Mouse (Mus musculus): ENCODE results near the gene Hexb. TPM values are rescaled to one million over a fixed set of nuclear protein-coding genes. Genes with fewer than 3 reads are reported as not detected.

Hexb gene
- polyA plus RNA-seq (2012; rRNA removed), result 24.8 and 28.4 TPM in 2 replicates

GRCm38 (mm10) chr13:97197932-97198562 lies at the start of gene Hexb:
Gene Hexb (minus strand): TSS chr13:97198357.

GRCm38 (mm10) chr13:97240965-97241786 lies 43.0 kb upstream of the Hexb start, which contains the start of gene Enc1:
Gene Enc1 (plus strand): TSS chr13:97241105.

GRCm38 (mm10) chr13:97137466-97138400 lies 60.4 kb downstream of the Hexb start, which contains the start of the genes Gfm2 and Nsa2:
Gene Gfm2 (plus strand): TSS chr13:97137937.
Gene Nsa2 (minus strand): TSS chr13:97137937.

Other genes with a start within 250 kb of the Hexb start
- gene 1700029F12Rik, start 164.0 kb downstream of the Hexb start, polyA plus RNA-seq (2012; rRNA removed), result not detected in 2 replicates
- gene Fam169a, start 131.1 kb downstream of the Hexb start, polyA plus RNA-seq (2012; rRNA removed), result 11.0 and 11.7 TPM in 2 replicates
- gene Gm6169, start 99.1 kb downstream of the Hexb start, polyA plus RNA-seq (2012; rRNA removed), result 0.49 and 0.96 TPM in 2 replicates
- gene Gfm2, start 60.4 kb downstream of the Hexb start, polyA plus RNA-seq (2012; rRNA removed), result 33.2 and 34.7 TPM in 2 replicates
- gene Nsa2, start 60.4 kb downstream of the Hexb start, polyA plus RNA-seq (2012; rRNA removed), result 97.1 and 109 TPM in 2 replicates
- gene Enc1, start 42.7 kb upstream of the Hexb start, polyA plus RNA-seq (2012; rRNA removed), result 214 and 261 TPM in 2 replicates

All from central nervous system, embryonic 14 days (tissue).